Mouse (Mus musculus): ENCODE measurements around the gene Slc25a14. TPM values are rescaled to one million over a fixed set of nuclear protein-coding genes. Genes with fewer than 3 reads are reported as not detected.

The Slc25a14 gene
- polyA plus RNA-seq, 1 experiment from 2014 or later, result 43.4 TPM

- Histone ChIP-seq H3K9ac (no peak overlapping the region), H3K4me1 (replicated peaks) (no peaks in the 10 kb centered on the region), H3K4me3 (no peak overlapping the region), H3K36me3 (no peaks in the 10 kb centered on the region), H3K27ac (no peak overlapping the region), H3K9me3 (no peaks in the 10 kb centered on the region), H3K27me3 (no peaks in the 10 kb centered on the region), H3K4me2 (no peak overlapping the region)
- 67% methylated on average over 3 of the region's 3 CpGs for WGBS
- no peak for ATAC-seq (ENCODE audit: low FRiP score)
Observed at GRCm38 (mm10) chrX:48669588-48669987, 46.4 kb downstream of the Slc25a14 start.

GRCm38 (mm10) chrX:48671714-48672113 lies 48.5 kb downstream of the Slc25a14 start:
- no peaks in the 10 kb centered on the region for H3K36me3 ChIP-seq
- WGBS, result 77% methylated on average over 3 of the region's 3 CpGs
- H3K4me1 ChIP-seq (replicated peaks), result no peaks in the 10 kb centered on the region
- no peak overlapping the region for H3K4me3 ChIP-seq
- ATAC-seq (ENCODE audit: low FRiP score), result no peak
- no peak overlapping the region for H3K9ac ChIP-seq
- H3K27me3 ChIP-seq, result no peaks in the 10 kb centered on the region
- no peak overlapping the region for H3K27ac ChIP-seq
- no peaks in the 10 kb centered on the region for H3K9me3 ChIP-seq
- H3K4me2 ChIP-seq, result no peak overlapping the region

GRCm38 (mm10) chrX:48674171-48674570 lies 51.0 kb downstream of the Slc25a14 start, which contains the start of gene Gpr119:
Gpr119 (minus strand) TSS chrX:48674478.
- H3K27me3 ChIP-seq, result no peaks in the 10 kb centered on the region
- no peaks in the 10 kb centered on the region for H3K4me1 ChIP-seq (replicated peaks)
- ATAC-seq (ENCODE audit: low FRiP score), result no peak; the same call in 1 of the 2 replicates
- WGBS, result 67% methylated on average over 4 of the region's 4 CpGs
- no peaks in the 10 kb centered on the region for H3K36me3 ChIP-seq
- H3K27ac ChIP-seq, result no peak within 1 kb of the TSS
- H3K9me3 ChIP-seq, result no peaks in the 10 kb centered on the region
- H3K9ac ChIP-seq, result no peak within 1 kb of the TSS
- no peak within 1 kb of the TSS for H3K4me3 ChIP-seq
- no peak within 1 kb of the TSS for H3K4me2 ChIP-seq

- no peak overlapping the region for H3K27ac ChIP-seq
- no peaks in the 10 kb centered on the region for H3K4me1 ChIP-seq (replicated peaks)
- H3K4me3 ChIP-seq, result no peak overlapping the region
- H3K4me2 ChIP-seq, result no peak overlapping the region
- 19% methylated on average over 3 of the region's 3 CpGs for WGBS
- H3K9me3 ChIP-seq, result no peaks in the 10 kb centered on the region
- no peak overlapping the region for H3K9ac ChIP-seq
- H3K36me3 ChIP-seq, result no peaks in the 10 kb centered on the region
- no peaks in the 10 kb centered on the region for H3K27me3 ChIP-seq
- no peak for ATAC-seq (ENCODE audit: low FRiP score)
Observed at GRCm38 (mm10) chrX:48683451-48683850, 60.2 kb downstream of the Slc25a14 start.

- Histone ChIP-seq H3K27ac (no peak overlapping the region), H3K27me3 (no peaks in the 10 kb centered on the region), H3K9me3 (no peaks in the 10 kb centered on the region), H3K4me1 (replicated peaks) (no peaks in the 10 kb centered on the region), H3K4me2 (no peak overlapping the region), H3K9ac (no peak overlapping the region), H3K4me3 (no peak overlapping the region), H3K36me3 (no peaks in the 10 kb centered on the region)
- WGBS, result 80% methylated on average over 5 of the region's 5 CpGs
- no peak for ATAC-seq (ENCODE audit: low FRiP score)
Observed at GRCm38 (mm10) chrX:48683857-48684256, 60.6 kb downstream of the Slc25a14 start.

GRCm38 (mm10) chrX:48694460-48694859 lies 71.2 kb downstream of the Slc25a14 start:
- Histone ChIP-seq H3K4me2 (peak overlapping the region; percentile 53), H3K4me3 (peak overlapping the region; percentile 55), H3K9ac (no peak overlapping the region), H3K27ac (no peak overlapping the region), H3K27me3 (no peaks in the 10 kb centered on the region), H3K4me1 (replicated peaks) (peaks cover 7% of the 10 kb centered on the region), H3K9me3 (no peaks in the 10 kb centered on the region), H3K36me3 (peaks cover 8% of the 10 kb centered on the region; the same call in 1 of the 2 replicates)
- ATAC-seq (ENCODE audit: low FRiP score), result peak; percentile 91
- WGBS, result 10% methylated on average over 6 of the region's 6 CpGs

GRCm38 (mm10) chrX:48694864-48695371 lies 71.7 kb downstream of the Slc25a14 start, which contains the start of gene Rbmx2:
Rbmx2 (plus strand) TSS chrX:48695004.
- H3K4me2 ChIP-seq, result peak within 1 kb of the TSS; percentile 58
- peak within 1 kb of the TSS; percentile 55 for H3K4me3 ChIP-seq
- no peak within 1 kb of the TSS for H3K27ac ChIP-seq
- no peaks in the 10 kb centered on the region for H3K27me3 ChIP-seq
- peak; percentile 98 for ATAC-seq (ENCODE audit: low FRiP score)
- no peaks in the 10 kb centered on the region for H3K9me3 ChIP-seq
- 14% methylated on average over 38 of the region's 42 CpGs for WGBS
- peaks cover 7% of the 10 kb centered on the region for H3K4me1 ChIP-seq (replicated peaks)
- H3K9ac ChIP-seq, result peak within 1 kb of the TSS; percentile 66
- H3K36me3 ChIP-seq, result peaks cover 8% of the 10 kb centered on the region; the same call in 1 of the 2 replicates

- Histone ChIP-seq H3K27me3 (no peaks in the 10 kb centered on the region), H3K9me3 (no peaks in the 10 kb centered on the region), H3K4me1 (replicated peaks) (no peaks in the 10 kb centered on the region), H3K9ac (no peak overlapping the region), H3K4me3 (no peak overlapping the region), H3K27ac (no peak overlapping the region), H3K36me3 (peaks cover 8% of the 10 kb centered on the region), H3K4me2 (no peak overlapping the region)
- 88% methylated on average over 10 of the region's 10 CpGs for WGBS
- ATAC-seq (ENCODE audit: low FRiP score), result no peak
Observed at GRCm38 (mm10) chrX:48709701-48710100, 86.5 kb downstream of the Slc25a14 start.

Small RNA genes within 50 kb of the gene (microRNA-seq; reads per million reads assigned to microRNA genes)
- not detected for gene Gm27828

Other genes starting within 250 kb of the Slc25a14 start
- gene Elf4, start 160.3 kb upstream of the Slc25a14 start, polyA plus RNA-seq (2015; fragmentation: Nextera tagmentation; extraction: Ambion mirVana), result 0.69 and 0.84 TPM in 2 replicates
- gene Aifm1, start 109.8 kb upstream of the Slc25a14 start, polyA plus RNA-seq (2015; fragmentation: Nextera tagmentation; extraction: Ambion mirVana), result 43.1 and 45.7 TPM in 2 replicates
- 86.1 and 94.1 TPM in 2 replicates for gene Rab33a, start 104.1 kb upstream of the Slc25a14 start, polyA plus RNA-seq (2015; fragmentation: Nextera tagmentation; extraction: Ambion mirVana)
- 11.1 and 11.2 TPM in 2 replicates for gene Zfp280c, start 28.9 kb upstream of the Slc25a14 start, polyA plus RNA-seq (2015; fragmentation: Nextera tagmentation; extraction: Ambion mirVana)
- 0.14 TPM in 1 of 2 replicates, not detected in the other for gene Gpr119, start 51.1 kb downstream of the Slc25a14 start, polyA plus RNA-seq (2015; fragmentation: Nextera tagmentation; extraction: Ambion mirVana)
- gene Rbmx2, start 71.6 kb downstream of the Slc25a14 start, polyA plus RNA-seq (2015; fragmentation: Nextera tagmentation; extraction: Ambion mirVana), result 23.6 and 27.2 TPM in 2 replicates